Mouse (Mus musculus) bone marrow macrophage, adult 2 months (primary cell): ENCODE data around the gene Ccdc102a. TPM values are rescaled to one million over a fixed set of nuclear protein-coding genes. Genes with fewer than 3 reads are reported as not detected.

Source experiments
- H3K27ac ChIP-seq: 2 replicates; pipeline ENCODE4 v1.5.1; 2012; ENCODE audit warnings: low read depth, low read length; ENCODE audit not compliant: insufficient read depth
- H3K4me1 ChIP-seq: 2 replicates; pipeline ENCODE4 v1.6.1; 2012; ENCODE audit warnings: low read length; ENCODE audit not compliant: control insufficient read depth, insufficient read depth
- H3K4me3 ChIP-seq: 2 replicates; pipeline ENCODE4 v1.5.1; 2012; ENCODE audit warnings: mild to moderate bottlenecking, low read length, moderate library complexity; ENCODE audit not compliant: insufficient read depth
- CTCF ChIP-seq: IDR thresholded peaks from 2 replicates; pipeline ENCODE4 v1.5.1; 2012; ENCODE audit warnings: low read depth, mild to moderate bottlenecking, low read length, moderate library complexity
- POLR2A ChIP-seq: IDR thresholded peaks from 2 replicates; pipeline ENCODE4 v1.6.1; 2012; ENCODE audit warnings: mild to moderate bottlenecking, low read depth, low read length, borderline replicate concordance
- polyA plus RNA-seq: library from polyadenylated mRNA; stranded (reverse); fragments of >200 nt; gene quantifications from 2 replicates; pipeline ENCODE4 v1.2.4, GENCODE M21; 2012; ENCODE audit not compliant: missing spikeins, insufficient read depth, insufficient read length

Gene Ccdc102a
- polyA plus RNA-seq, 1 experiment, result not detected

- Histone ChIP-seq H3K4me1 (no peaks in the 10 kb centered on the region), H3K27ac (no peak within 1 kb of the TSS), H3K4me3 (no peak within 1 kb of the TSS)
These were observed 5.5 kb upstream of the Ccdc102a start, which contains the start of gene Adgrg5 for GRCm38 (mm10) chr8:94923405-94923804. Gene Adgrg5, plus strand, starts transcription at chr8:94923694.

GRCm38 (mm10) chr8:94922602-94923001 is 4.7 kb upstream of the Ccdc102a start:
- no peak for TF ChIP-seq POLR2A
- TF ChIP-seq CTCF, result no peak
- no peaks in the 10 kb centered on the region for H3K4me1 ChIP-seq
- no peak overlapping the region for H3K27ac ChIP-seq
- H3K4me3 ChIP-seq, result no peak overlapping the region

More at GRCm38 (mm10) chr8:94923405-94923804, 5.5 kb upstream of the Ccdc102a start, which contains the start of gene Adgrg5:
- TF ChIP-seq CTCF, result no peak
- TF ChIP-seq POLR2A, result no peak

GRCm38 (mm10) chr8:94922176-94922575 is 4.3 kb upstream of the Ccdc102a start:
- Histone ChIP-seq H3K27ac (no peak overlapping the region), H3K4me3 (no peak overlapping the region), H3K4me1 (no peaks in the 10 kb centered on the region)
- TF ChIP-seq CTCF (no peak), POLR2A (no peak)

GRCm38 (mm10) chr8:94919256-94919655 is 1.4 kb upstream of the Ccdc102a start:
- no peak for TF ChIP-seq POLR2A
- TF ChIP-seq CTCF, result no peak
- no peak overlapping the region for H3K27ac ChIP-seq
- H3K4me3 ChIP-seq, result no peak overlapping the region
- no peaks in the 10 kb centered on the region for H3K4me1 ChIP-seq

GRCm38 (mm10) chr8:94917352-94917751 is 546 bp downstream of the Ccdc102a start:
- Histone ChIP-seq H3K4me1 (no peaks in the 10 kb centered on the region), H3K4me3 (peak overlapping the region; percentile 36; the same call in 1 of the 2 replicates), H3K27ac (no peak overlapping the region)
- peak; percentile 34; the same call in 1 of the 2 replicates for TF ChIP-seq CTCF
- no peak for TF ChIP-seq POLR2A

GRCm38 (mm10) chr8:94916960-94917324 is 956 bp downstream of the Ccdc102a start:
- no peak for TF ChIP-seq CTCF
- no peak for TF ChIP-seq POLR2A
- no peak overlapping the region for H3K27ac ChIP-seq
- no peaks in the 10 kb centered on the region for H3K4me1 ChIP-seq
- H3K4me3 ChIP-seq, result no peak overlapping the region

GRCm38 (mm10) chr8:94916311-94916959 is 1.5 kb downstream of the Ccdc102a start:
- Histone ChIP-seq H3K4me3 (no peak overlapping the region), H3K27ac (no peak overlapping the region), H3K4me1 (no peaks in the 10 kb centered on the region)
- no peak for TF ChIP-seq CTCF
- no peak for TF ChIP-seq POLR2A

GRCm38 (mm10) chr8:94914701-94915101 is 3.2 kb downstream of the Ccdc102a start:
- H3K4me3 ChIP-seq, result no peak overlapping the region
- no peak for TF ChIP-seq POLR2A
- TF ChIP-seq CTCF, result no peak
- no peaks in the 10 kb centered on the region for H3K4me1 ChIP-seq
- H3K27ac ChIP-seq, result no peak overlapping the region

- Histone ChIP-seq H3K27ac (no peak overlapping the region), H3K4me1 (no peaks in the 10 kb centered on the region), H3K4me3 (no peak overlapping the region)
- TF ChIP-seq CTCF (no peak), POLR2A (no peak)
These were observed 3.6 kb downstream of the Ccdc102a start for GRCm38 (mm10) chr8:94914256-94914655.

GRCm38 (mm10) chr8:94913061-94913660 is 4.7 kb downstream of the Ccdc102a start:
- no peaks in the 10 kb centered on the region for H3K4me1 ChIP-seq
- TF ChIP-seq CTCF (no peak), POLR2A (no peak)
- H3K27ac ChIP-seq, result no peak overlapping the region
- H3K4me3 ChIP-seq, result no peak overlapping the region
